Mouse (Mus musculus) cerebellum, adult 2 months (tissue): ENCODE results near the gene Ubac2. TPM values are rescaled to one million over a fixed set of nuclear protein-coding genes. Genes with fewer than 3 reads are reported as not detected.

Experiments used
- DNase-seq, 2 experiments: peaks; one replicate each; pipeline ENCODE4 v3.0.0; 2021
- H3K27ac ChIP-seq: fragments of 200-500 bp; 2 replicates; pipeline ENCODE4 v1.5.1; 2012; ENCODE audit warnings: low read length, control low read depth, inconsistent platforms; ENCODE audit not compliant: insufficient read depth
- H3K27me3 ChIP-seq: fragments of 200-500 bp; 2 replicates; pipeline ENCODE4 v1.6.1; 2012; ENCODE audit warnings: inconsistent platforms, mild to moderate bottlenecking, low read length, moderate library complexity; ENCODE audit not compliant: control insufficient read depth, insufficient read depth
- H3K4me1 ChIP-seq: fragments of 200-500 bp; 2 replicates; pipeline ENCODE4 v1.6.1; 2011; ENCODE audit warnings: low read length; ENCODE audit not compliant: control insufficient read depth, insufficient read depth
- H3K4me3 ChIP-seq: fragments of 200-500 bp; replicated peaks from 2 replicates; pipeline ENCODE3; 2011; ENCODE audit warnings: mild to moderate bottlenecking, low read depth, low read length, control low read depth; ENCODE audit not compliant: insufficient read depth
- CTCF ChIP-seq: fragments of 200-500 bp; IDR thresholded peaks from 2 replicates; pipeline ENCODE4 v1.5.1; 2011; ENCODE audit warnings: low read depth, mild to moderate bottlenecking, control low read depth, low read length, moderate library complexity, borderline replicate concordance; ENCODE audit not compliant: insufficient read depth
- POLR2A ChIP-seq: fragments of 200-500 bp; IDR thresholded peaks from 2 replicates; pipeline ENCODE4 v1.6.1; 2011; ENCODE audit warnings: low read length, control low read depth, borderline replicate concordance; ENCODE audit not compliant: insufficient read depth
- WGBS: fragments of 180-500 bp; shearing (Covaris S2); methylation state at CpG from one replicate; pipeline ENCODE4 v1.1.7; 2018; 5-methylcytosine and 5-hydroxymethylcytosine counted together
- polyA plus RNA-seq: library from polyadenylated mRNA; depleted of rRNA; stranded (reverse); fragments of >200 nt; gene quantifications from 2 replicates; pipeline ENCODE4 v1.2.3, GENCODE M21; 2012

Ubac2 gene
- polyA plus RNA-seq, 1 experiment = 44.4 TPM

DNA sequence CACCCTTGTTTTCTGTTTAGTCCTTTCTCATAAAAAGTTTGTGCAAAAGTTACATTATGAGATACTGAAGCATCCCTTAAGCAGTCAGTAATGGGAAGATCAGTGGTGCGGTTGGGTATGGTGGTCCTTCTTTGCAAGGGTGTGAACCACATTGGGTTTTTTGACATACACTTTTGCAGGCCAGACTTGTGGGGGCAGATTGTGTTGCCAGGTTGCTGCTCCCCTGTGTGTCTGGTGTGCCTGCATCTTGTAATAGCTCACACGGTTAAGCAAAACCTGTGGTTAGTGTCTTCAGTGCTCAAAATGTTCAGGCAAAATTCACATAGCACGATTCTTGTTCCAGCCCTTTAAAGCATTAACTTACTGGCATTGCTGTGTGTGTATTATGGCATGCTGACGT lies 16.9 kb downstream of the Ubac2 start:
- DNase-seq = no peak
- Histone ChIP-seq H3K4me1 (no peaks in the 10 kb centered on the region), H3K27ac (no peak overlapping the region), H3K4me3 (no peak overlapping the region), H3K27me3 (no peaks in the 10 kb centered on the region)
- WGBS = 72% methylated on average over 4 of the region's 4 CpGs
- no peak for TF ChIP-seq POLR2A

DNA sequence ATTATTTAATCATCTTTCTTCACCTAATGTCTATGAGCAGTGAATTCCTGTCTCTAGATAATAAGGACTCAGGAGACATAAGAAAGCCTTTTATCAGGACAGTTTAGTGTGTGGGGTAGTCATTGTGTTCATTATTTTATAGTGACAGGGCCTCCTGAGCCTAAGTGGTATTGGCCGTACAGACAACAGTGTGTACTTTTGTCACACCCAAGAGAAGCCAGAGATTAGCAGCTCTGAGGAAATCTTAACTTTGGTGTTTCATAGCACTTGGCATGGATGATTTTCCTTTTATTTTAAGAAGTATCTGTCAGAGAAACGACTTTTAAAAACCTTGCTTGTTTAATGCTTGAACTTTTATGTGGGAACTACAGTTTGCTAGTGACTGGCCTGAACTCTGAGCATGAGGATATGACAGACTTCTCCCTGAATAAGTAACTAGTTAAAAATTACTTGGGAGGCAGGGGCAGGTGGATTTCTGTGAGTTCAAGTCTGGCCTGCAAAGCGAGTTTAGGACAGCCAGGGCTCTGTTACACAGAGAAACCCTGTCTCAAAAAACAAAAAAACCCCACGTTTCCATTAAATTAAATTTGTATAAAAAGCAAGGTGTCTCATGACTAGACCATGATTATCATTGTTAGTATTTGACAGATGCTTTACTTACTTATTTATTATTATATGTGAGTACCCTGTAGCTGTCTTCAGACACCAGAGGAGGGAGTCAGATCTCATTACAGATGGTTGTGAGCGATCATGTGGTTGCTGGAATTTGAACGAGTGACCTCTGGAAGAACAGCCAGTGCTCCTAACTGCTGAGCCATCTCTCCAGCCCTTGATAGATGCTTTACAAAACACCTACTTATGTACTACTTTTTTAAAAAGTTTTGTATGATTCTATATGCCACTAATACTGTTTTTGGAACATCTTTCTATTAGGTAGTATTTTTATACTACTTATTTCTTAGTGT lies 18.0 kb downstream of the Ubac2 start:
- WGBS = 76% methylated on average over 6 of the region's 6 CpGs

DNA sequence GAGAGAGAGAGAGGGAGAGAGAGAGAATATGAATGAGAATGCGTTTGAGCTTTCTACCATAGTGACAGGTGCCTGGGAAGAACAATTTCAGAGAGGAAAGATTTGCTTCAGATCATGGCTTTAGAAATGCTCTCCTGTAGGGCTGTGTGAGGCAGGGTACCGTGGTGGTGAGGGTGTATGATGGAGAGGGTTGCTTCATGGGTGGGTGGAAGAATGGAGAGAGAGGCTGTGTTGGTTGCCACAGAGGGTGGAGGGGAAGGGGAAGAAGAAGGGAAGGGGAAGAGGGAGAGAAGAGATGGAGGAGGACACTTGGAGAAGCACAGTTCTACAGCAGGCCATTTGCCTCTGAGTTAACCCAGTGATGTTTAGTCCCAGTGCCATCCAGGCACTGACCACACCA lies 19.4 kb downstream of the Ubac2 start:
- H3K27me3 ChIP-seq = no peaks in the 10 kb centered on the region
- no peak overlapping the region for H3K4me3 ChIP-seq
- TF ChIP-seq POLR2A (no peak), CTCF (no peak)
- no peaks in the 10 kb centered on the region for H3K4me1 ChIP-seq
- 65% methylated on average over 2 of the region's 2 CpGs for WGBS
- DNase-seq = no peak
- H3K27ac ChIP-seq = no peak overlapping the region

More for the DNA sequence above, 18.0 kb downstream of the Ubac2 start:
- Histone ChIP-seq H3K27me3 (no peaks in the 10 kb centered on the region), H3K4me1 (no peaks in the 10 kb centered on the region), H3K27ac (no peak overlapping the region), H3K4me3 (no peak overlapping the region)
- no peak for DNase-seq
- no peak for TF ChIP-seq POLR2A
- no peak for TF ChIP-seq CTCF

DNA sequence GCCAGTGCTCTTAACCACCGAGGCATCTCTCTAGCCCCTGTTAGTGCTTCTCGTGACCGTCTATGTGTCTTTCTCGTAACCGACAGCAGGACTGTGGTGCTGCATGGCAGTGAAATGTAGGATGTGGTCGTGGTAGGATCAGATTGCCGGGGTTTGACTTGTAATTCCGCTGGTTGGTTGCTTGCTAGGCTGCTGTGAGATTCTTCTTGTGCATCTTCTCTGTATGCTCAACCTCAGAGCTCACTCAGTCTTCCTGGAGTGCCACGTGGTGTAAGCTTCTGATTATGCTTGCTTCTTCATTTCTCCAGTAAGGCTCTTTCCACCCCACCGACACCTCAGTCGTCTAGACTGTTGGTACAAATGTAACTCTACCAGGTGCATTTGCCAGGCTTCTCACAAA lies 20.1 kb downstream of the Ubac2 start:
- Histone ChIP-seq H3K4me1 (no peaks in the 10 kb centered on the region), H3K27me3 (no peaks in the 10 kb centered on the region), H3K4me3 (no peak overlapping the region), H3K27ac (no peak overlapping the region)
- no peak for DNase-seq
- WGBS = 80% methylated on average over 11 of the region's 11 CpGs
- no peak for TF ChIP-seq POLR2A
- no peak for TF ChIP-seq CTCF

DNA sequence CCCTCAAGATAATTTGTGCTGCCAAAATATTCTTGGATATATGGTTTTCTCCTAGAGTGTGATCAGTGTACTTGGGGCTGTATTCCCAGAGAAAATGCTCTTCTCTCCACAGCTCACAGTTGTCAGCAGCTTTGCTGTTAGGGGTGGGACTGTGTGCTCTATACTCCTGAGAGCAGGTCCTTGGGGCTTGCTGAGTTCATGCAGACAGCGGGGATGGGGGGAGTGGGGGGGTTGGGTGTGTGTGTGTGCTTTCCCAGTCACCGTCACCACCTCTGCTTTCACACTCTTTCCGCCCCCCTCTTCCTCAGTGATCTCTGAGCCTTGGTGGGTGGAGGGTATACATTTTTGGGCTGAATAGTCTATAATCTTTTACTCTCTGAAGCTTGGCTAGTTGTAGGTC lies 20.7 kb downstream of the Ubac2 start:
- Histone ChIP-seq H3K4me3 (no peak overlapping the region), H3K4me1 (no peaks in the 10 kb centered on the region), H3K27me3 (no peaks in the 10 kb centered on the region), H3K27ac (no peak overlapping the region)
- WGBS = 80% methylated on average over 3 of the region's 3 CpGs
- no peak for TF ChIP-seq CTCF
- TF ChIP-seq POLR2A = no peak
- no peak for DNase-seq

DNA sequence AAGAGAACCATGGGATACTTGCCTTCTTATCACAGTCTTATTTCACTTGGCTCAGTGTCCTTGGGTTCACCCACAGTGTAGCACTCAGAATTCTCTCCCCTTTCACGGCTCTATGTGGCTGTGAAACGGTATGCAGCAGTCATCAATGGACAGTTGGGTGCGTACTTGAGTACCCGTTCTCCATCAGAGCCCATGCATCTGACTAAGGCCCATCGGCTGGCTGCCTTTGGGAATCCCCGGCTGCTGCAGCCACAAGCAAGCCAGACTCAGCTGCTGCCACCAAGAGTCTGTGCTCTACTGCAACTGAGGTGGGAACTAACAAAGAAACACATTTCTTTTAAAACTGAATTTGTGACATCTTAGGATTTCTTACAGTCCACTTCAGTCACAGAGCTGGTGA lies 23.1 kb downstream of the Ubac2 start:
- TF ChIP-seq CTCF = no peak
- no peak for TF ChIP-seq POLR2A
- 83% methylated on average over 6 of the region's 6 CpGs for WGBS
- no peak for DNase-seq
- H3K27ac ChIP-seq = no peak overlapping the region
- H3K4me3 ChIP-seq = no peak overlapping the region
- H3K27me3 ChIP-seq = no peaks in the 10 kb centered on the region
- H3K4me1 ChIP-seq = no peaks in the 10 kb centered on the region; the same call in 1 of the 2 replicates

DNA sequence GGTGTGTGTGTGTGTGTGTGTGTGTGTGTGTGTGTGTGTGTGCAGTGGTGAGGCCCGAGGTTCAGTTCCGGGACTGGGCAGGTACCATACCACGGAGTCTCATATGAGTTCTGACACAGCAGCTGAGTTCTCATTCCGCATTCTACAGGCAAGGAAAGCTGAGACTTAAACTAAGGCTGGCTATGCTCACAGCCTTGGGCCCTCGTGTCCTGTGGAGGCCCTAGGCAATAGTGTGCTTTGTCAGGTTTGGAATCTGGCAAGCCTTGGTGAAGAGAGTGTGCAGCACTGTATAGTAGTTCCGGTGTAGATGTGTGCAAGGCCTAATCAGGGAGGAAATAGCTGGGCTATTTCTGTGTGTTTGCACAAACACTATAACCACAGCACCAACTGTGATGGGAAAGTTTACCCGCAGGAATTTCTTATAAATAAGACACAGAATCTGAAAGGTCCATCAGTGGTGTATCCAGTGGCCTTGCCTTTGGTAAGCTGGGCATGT lies 25.0 kb downstream of the Ubac2 start:
- Histone ChIP-seq H3K27ac (no peak overlapping the region), H3K4me1 (no peaks in the 10 kb centered on the region; the same call in 1 of the 2 replicates), H3K4me3 (no peak overlapping the region), H3K27me3 (no peaks in the 10 kb centered on the region)
- WGBS = 90% methylated on average over 7 of the region's 7 CpGs
- DNase-seq = no peak
- TF ChIP-seq POLR2A (no peak), CTCF (no peak)

DNA sequence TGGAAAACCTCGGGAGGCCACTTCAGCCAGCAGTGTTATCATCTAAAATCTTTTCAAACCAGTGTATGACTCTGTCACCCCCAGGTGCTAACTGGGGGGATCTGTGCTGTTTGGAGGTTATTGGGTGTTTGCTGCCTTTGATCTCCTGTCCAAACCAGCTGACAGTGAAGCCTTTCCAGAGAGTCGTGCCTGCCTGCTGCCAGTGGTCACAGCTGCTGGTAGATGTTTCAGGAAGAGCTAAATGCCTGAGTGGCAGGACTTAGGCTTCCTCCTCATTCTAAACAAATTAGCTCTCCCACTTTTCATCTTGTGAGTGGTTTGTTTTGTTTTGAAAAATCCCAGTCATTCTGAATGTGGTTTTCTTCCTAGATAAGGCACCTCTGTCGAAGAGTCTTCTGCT lies 26.3 kb downstream of the Ubac2 start:
- 45% methylated on average over 3 of the region's 3 CpGs for WGBS
- Histone ChIP-seq H3K4me3 (no peak overlapping the region), H3K27me3 (no peaks in the 10 kb centered on the region), H3K27ac (no peak overlapping the region), H3K4me1 (no peaks in the 10 kb centered on the region; the same call in 1 of the 2 replicates)
- no peak for TF ChIP-seq POLR2A
- TF ChIP-seq CTCF = no peak
- no peak for DNase-seq
